Mouse (Mus musculus) cerebellum, adult (tissue): Measurements from ENCODE around the gene Lrpap1.

ENCODE experiments used
- ATAC-seq: cut with Nextera tagmentation; 2 replicates; pipeline ENCODE4 v1.9.2; 2017; ENCODE audit warnings: mild to moderate bottlenecking, moderate library complexity, mixed read lengths; ENCODE audit not compliant: insufficient number of reproducible peaks, low FRiP score, low TSS enrichment

The Lrpap1 gene

DNA sequence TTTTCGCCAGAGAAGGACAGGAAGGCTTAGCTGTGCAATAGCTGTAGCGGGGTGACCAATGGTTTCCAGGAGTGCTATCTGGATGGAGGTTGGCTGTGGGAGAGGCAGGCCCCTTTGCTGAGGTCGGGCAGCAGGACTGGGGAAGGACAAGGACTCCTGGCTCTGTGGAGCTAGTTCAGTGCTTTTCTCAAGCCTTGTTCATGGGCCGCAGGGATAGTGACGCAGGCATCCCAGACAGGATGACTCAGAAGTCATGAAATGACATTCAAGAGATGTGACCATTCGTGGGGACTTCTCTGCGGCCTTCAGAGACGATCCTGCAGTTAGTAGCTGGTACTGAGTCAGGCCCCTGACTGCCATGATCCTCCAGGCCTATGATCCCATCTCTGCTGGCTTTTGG lies 35.3 kb downstream of the Lrpap1 start:
- ATAC-seq: no peak

DNA sequence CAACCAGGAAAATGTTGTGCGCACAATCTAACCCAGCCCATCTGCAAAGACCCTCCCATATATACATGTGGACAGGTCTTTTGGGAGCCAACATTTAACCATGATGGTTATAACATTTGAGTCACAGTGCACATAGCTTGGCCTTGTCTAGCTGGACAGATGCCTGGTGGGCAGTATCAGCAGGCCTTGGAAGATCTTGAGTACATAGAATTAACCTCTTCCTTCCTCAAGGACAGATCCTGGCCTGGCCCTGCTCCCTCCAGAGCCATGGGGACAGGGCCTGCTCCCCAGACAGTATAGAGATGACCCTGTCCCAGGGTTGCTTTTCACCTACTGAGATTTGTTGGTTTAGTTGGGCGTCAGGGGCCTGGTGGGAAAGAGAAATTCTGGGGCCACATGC lies 35.7 kb downstream of the Lrpap1 start:
- no peak for ATAC-seq

DNA sequence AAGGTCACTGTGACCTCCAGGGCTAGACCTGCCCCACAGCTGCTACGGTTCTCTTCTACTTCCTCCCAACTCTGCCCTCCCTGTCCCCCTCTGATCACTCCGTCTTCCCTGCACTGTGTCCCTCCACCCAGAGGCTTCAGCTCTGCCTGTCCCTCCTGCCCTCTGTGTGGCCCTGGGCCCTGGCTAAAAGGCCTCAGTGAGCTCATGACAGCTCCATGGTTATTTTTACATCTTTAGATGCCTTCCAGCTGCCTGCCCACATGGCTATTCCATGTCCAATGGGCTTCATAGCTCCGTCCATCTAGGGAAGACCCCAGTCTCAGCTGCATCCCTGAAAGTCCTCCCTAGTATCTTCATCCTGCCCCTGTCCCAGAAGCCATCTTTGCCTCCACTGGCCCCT lies 45.5 kb downstream of the Lrpap1 start:
- no peak for ATAC-seq

DNA sequence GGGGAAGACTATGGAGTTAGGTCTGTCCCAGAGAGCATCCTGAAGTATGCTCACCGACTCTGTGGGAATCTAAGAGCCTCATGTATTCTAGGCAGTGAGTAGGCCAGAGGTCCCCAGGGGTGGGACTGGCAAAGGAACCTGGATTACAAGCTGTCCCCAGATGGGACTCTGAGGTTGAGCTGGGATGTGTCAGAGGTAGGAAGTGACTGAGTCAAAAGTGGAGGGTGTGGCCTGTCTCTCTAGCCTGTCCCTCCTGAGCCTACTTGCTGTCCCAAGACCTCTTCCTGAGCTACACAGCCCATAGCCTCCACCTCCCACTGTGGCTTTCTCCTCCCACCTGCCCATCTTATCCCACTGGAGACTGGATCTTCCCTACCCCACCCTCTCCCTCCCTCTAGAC lies 47.4 kb downstream of the Lrpap1 start:
- ATAC-seq: no peak

DNA sequence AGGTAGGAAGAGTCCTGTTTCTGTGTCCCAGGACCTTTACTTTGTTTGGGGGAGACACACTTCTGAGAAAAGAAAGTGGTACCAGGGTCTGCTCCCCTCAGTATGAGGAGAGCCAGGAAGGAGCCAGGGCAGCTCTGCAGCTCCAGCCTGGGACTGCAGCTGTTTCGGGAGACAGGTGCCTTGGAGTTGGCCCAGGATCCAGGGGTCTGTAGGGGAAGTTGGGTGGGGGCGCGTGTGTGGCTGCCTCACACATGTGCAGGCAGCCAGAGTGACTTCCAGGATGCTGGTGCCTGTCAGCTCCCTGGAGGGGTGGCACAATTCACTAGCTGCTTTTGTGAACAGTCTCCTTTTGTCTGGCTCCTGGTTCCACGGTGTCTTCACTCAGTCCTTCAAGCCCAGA lies 48.0 kb downstream of the Lrpap1 start:
- no peak for ATAC-seq

DNA sequence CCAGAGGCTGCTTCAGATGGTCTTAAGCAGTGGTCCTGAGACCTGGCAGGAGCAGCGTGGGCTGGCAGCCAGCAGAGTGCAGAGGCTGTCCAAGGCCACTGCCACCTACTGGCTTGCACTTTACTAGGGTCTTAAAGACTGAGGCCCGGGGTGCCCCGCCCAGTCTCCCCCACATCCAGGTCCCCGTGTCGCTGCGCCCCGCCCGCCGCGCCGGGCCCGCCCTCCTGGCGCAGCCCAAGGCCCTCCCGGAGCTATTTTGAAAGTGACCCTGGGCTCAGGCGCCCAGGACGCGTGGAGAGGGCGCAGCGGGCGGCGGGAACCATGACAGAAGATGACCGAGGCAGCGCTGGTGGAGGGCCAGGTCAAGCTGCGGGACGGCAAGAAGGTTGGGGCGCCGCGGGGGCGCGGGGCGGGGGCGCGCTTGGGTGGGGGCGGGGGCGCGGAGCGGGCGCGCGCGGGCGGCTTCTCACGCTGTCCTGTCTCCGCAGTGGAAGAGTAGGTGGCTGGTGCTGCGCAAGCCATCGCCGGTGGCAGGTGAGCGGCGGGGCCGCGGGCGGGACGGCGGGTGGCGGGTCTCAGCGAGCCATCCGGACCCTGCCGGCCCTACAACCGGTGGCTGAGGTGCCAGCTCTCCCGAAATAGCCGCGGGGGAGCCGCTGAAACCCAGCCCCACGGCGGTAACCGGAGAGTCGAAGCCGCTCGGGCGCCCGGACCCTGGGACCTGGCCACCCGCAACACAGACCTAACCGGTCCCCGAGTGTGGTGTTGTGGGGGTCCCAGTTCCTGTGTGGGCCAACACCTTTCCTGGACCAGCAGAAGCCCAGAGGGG lies 48.7 kb downstream of the Lrpap1 start, which contains the start of gene Dok7:
Gene Dok7 (plus strand): TSS at position 163 of the 829 bp plus-strand sequence.
- no peak for ATAC-seq

DNA sequence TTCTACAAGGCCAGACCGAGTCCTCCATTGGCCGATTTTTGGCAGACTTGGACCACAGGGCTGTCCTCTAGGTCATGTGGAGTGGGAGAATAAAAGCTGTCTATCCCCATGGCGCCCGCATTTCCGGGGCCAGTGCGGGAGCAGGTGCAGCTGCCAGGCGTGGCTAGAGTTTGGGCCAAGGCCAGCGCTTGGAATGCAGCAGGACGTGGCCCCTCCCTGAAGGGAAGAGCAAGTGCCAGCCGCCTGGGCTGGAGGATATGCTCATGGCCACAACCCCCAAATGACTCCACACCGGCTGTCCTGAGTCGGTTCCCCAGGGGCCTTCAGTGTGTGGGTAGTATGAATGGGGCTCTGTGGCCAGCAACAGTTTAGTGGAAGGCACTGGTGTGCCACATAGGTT lies 50.5 kb downstream of the Lrpap1 start:
- ATAC-seq: no peak

DNA sequence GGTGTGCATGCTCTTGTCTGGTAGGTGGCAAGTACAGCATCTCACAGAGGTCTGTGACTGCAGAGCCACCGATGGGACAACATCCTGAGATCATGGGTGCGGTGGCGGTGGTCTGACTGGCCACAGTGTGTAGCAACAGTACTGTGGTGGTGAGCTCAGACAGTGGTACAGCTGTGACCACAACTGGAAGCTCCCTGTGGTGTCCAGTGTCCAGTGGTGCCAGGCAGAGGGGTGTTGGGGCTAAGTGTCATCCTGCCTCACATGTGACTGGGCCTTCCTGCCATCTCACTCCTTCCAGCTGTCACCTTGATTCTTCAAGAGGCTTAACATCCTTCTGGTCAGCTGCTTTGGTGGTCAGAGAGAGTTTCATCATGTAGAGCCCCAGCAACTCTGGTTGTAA lies 50.9 kb downstream of the Lrpap1 start:
- no peak for ATAC-seq

DNA sequence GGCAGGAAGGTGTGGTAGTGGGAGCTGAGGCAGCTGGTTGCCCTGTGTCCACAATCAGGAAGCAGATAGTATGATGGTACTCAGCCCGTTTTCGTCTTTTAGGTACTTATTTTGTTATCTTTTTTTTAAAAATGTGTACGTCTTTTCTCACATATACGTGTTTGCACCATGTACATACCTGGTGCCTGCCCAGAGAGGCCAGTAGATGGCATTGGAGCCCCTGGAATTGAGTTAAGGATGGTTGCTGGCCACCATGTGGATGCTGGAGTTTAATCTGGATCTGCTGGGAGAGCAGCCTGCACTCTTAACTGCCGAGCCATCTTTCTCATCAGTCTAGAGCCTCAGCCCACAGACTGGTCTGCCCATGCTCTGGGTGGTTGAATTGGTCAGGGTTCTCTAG lies 55.0 kb downstream of the Lrpap1 start:
- no peak for ATAC-seq

DNA sequence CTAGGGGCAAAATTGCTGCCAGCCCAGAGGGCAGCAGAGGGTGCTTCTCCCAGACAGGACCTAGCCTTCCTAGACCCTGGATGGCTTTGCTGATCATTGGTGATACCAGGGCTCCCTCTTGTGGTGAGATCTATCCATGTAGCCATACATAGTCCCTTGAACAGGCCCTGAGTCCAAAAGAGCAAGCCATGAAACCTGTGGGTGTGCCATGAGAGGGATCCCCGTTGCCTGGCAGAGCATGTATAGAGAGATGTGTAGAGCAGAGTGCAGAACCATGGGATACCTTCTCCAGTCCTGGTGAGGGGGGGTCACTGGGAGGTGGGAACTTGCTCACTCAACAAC lies 62.5 kb downstream of the Lrpap1 start:
- ATAC-seq: peak; percentile 71

DNA sequence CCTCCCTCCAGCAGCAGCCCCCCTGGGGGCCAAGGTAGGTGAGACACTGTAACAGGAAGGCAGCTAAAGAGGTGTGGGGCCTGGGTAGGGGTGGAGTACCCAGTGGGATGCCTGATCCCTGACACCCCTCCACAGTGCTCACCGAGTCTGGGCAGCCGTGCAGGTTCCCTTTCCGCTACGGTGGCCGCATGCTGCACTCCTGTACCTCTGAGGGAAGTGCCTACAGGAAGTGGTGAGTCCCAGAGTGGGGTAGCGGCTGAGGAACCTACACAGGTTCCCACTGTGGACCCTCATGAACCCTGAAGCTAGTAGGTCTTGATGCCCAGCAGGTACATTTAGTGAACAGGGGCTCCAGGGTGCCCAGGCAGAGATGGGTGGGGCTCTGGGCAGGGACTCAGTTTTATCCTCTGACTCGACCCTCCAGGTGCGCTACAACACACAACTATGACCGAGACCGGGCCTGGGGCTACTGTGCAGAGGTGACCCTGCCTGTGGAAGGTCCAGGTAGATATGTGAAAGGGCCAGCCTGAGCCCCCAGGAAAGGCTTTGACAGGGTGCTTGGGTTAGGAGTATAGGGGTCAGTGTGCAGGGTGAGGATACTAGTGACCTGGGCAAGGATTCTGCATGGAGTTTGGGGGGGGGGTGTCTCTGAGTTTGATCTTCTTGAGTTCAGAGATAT lies 63.0 kb downstream of the Lrpap1 start:
- ATAC-seq: peak; percentile 7; the same call in 1 of the 2 replicates
